Mouse (Mus musculus) E14TG2a.4 (cell line): ENCODE results near the gene Fbxo33.

ENCODE experiments used
- H3K27me3 ChIP-seq: 2 replicates; pipeline ENCODE4 v1.6.1; 2014; ENCODE audit warnings: low read length, control low read depth; ENCODE audit not compliant: insufficient read depth
- H3K36me3 ChIP-seq: 2 replicates; pipeline ENCODE4 v1.6.1; 2014; ENCODE audit warnings: low read length, control low read depth; ENCODE audit not compliant: insufficient read depth
- H3K4me1 ChIP-seq: replicated peaks from 2 replicates; pipeline ENCODE4 v1.6.1; 2014; ENCODE audit warnings: low read depth, low read length, control low read depth
- H3K4me3 ChIP-seq: replicated peaks from 2 replicates; pipeline ENCODE4 v1.5.1; 2014; ENCODE audit warnings: mild to moderate bottlenecking, low read length
- H3K9me3 ChIP-seq: 2 replicates; pipeline ENCODE4 v1.6.1; 2014; ENCODE audit warnings: low read length, control low read depth
- CTCF ChIP-seq: conservative IDR thresholded peaks from 2 replicates; pipeline ENCODE4 v1.5.1; 2014; ENCODE audit warnings: low read length
- NANOG ChIP-seq: IDR thresholded peaks from 2 replicates; pipeline ENCODE4 v1.6.1; 2014; ENCODE audit warnings: borderline replicate concordance, low read length, mixed read lengths
- POU5F1 ChIP-seq: IDR thresholded peaks from 2 replicates; pipeline ENCODE4 v1.6.1; 2014; ENCODE audit warnings: low read length, borderline replicate concordance

Fbxo33 gene

GRCm38 (mm10) chr12:59188086-59188682 lies 31.3 kb downstream of the Fbxo33 start:
- H3K9me3 ChIP-seq: no peaks in the 10 kb centered on the region
- TF ChIP-seq POU5F1 (no peak), CTCF (no peak), NANOG (no peak)
- no peaks in the 10 kb centered on the region for H3K27me3 ChIP-seq
- no peak overlapping the region for H3K4me3 ChIP-seq
- peaks cover 61% of the 10 kb centered on the region for H3K36me3 ChIP-seq
- H3K4me1 ChIP-seq: no peaks in the 10 kb centered on the region

GRCm38 (mm10) chr12:59177814-59178213 lies 41.7 kb downstream of the Fbxo33 start:
- Histone ChIP-seq H3K36me3 (peaks cover 75% of the 10 kb centered on the region), H3K4me1 (peaks cover 16% of the 10 kb centered on the region), H3K9me3 (peaks cover 6% of the 10 kb centered on the region), H3K27me3 (no peaks in the 10 kb centered on the region), H3K4me3 (no peak overlapping the region)
- no peak for TF ChIP-seq NANOG
- TF ChIP-seq POU5F1: no peak

GRCm38 (mm10) chr12:59169935-59170334 lies 49.6 kb downstream of the Fbxo33 start:
- Histone ChIP-seq H3K27me3 (no peaks in the 10 kb centered on the region), H3K4me3 (no peak overlapping the region), H3K36me3 (peaks cover 45% of the 10 kb centered on the region), H3K4me1 (peaks cover 17% of the 10 kb centered on the region), H3K9me3 (no peaks in the 10 kb centered on the region)
- TF ChIP-seq CTCF (no peak), NANOG (no peak), POU5F1 (no peak)

- Histone ChIP-seq H3K4me3 (no peak overlapping the region), H3K4me1 (no peaks in the 10 kb centered on the region), H3K9me3 (no peaks in the 10 kb centered on the region), H3K27me3 (no peaks in the 10 kb centered on the region), H3K36me3 (peaks cover 75% of the 10 kb centered on the region)
- TF ChIP-seq NANOG: no peak
- no peak for TF ChIP-seq CTCF
- TF ChIP-seq POU5F1: no peak
These were observed 53.0 kb downstream of the Fbxo33 start for GRCm38 (mm10) chr12:59166557-59166956.

GRCm38 (mm10) chr12:59164522-59164921 lies 55.0 kb downstream of the Fbxo33 start:
- no peaks in the 10 kb centered on the region for H3K27me3 ChIP-seq
- H3K4me3 ChIP-seq: no peak overlapping the region
- H3K9me3 ChIP-seq: no peaks in the 10 kb centered on the region
- peaks cover 77% of the 10 kb centered on the region for H3K36me3 ChIP-seq
- H3K4me1 ChIP-seq: no peaks in the 10 kb centered on the region
- TF ChIP-seq NANOG: no peak
- TF ChIP-seq CTCF: no peak
- TF ChIP-seq POU5F1: no peak

- no peaks in the 10 kb centered on the region for H3K4me1 ChIP-seq
- no peak overlapping the region for H3K4me3 ChIP-seq
- H3K9me3 ChIP-seq: no peaks in the 10 kb centered on the region
- TF ChIP-seq POU5F1: no peak
- no peak for TF ChIP-seq NANOG
- H3K27me3 ChIP-seq: no peaks in the 10 kb centered on the region
- peaks cover 77% of the 10 kb centered on the region for H3K36me3 ChIP-seq
These were observed 56.7 kb downstream of the Fbxo33 start for GRCm38 (mm10) chr12:59162797-59163196.

- no peaks in the 10 kb centered on the region for H3K4me1 ChIP-seq
- H3K9me3 ChIP-seq: no peaks in the 10 kb centered on the region
- H3K36me3 ChIP-seq: peaks cover 78% of the 10 kb centered on the region
- no peak overlapping the region for H3K4me3 ChIP-seq
- H3K27me3 ChIP-seq: no peaks in the 10 kb centered on the region
- TF ChIP-seq CTCF: no peak
- TF ChIP-seq NANOG: no peak
- no peak for TF ChIP-seq POU5F1
These were observed 58.4 kb downstream of the Fbxo33 start for GRCm38 (mm10) chr12:59161091-59161490.
